Mouse (Mus musculus): ENCODE data around the gene Kxd1.

DNA sequence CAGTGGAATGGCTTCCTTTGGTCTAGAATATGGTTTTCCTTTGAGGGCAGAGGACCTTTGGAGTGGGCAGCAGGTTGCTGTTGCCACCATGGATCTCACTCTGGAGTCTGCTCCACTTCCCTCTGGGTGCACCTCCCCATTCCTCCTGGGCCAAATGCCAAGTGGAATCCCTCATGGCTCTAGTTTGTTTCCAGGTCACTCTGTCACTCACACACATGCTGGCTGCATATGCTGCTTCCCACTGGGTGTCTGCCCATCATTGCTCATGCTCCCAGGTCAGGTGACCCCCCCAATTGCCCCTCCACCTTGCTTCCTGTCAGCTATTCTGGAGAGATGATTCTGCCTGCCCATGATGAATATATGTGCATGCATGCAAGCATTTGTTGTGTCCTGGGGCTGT, 26.0 kb upstream of the Kxd1 start:
- TF ChIP-seq CTCF (IDR thresholded peaks at IDR 0.05; ENCODE audit: extremely low read depth, insufficient read depth, low read length) (no peak), POLR2A (IDR thresholded peaks at IDR 0.05; ENCODE audit: extremely low read depth, insufficient read depth, low read length) (no peak)
